ENCODE assay signal across 8 mouse cellular contexts in the genomic region with DNA sequence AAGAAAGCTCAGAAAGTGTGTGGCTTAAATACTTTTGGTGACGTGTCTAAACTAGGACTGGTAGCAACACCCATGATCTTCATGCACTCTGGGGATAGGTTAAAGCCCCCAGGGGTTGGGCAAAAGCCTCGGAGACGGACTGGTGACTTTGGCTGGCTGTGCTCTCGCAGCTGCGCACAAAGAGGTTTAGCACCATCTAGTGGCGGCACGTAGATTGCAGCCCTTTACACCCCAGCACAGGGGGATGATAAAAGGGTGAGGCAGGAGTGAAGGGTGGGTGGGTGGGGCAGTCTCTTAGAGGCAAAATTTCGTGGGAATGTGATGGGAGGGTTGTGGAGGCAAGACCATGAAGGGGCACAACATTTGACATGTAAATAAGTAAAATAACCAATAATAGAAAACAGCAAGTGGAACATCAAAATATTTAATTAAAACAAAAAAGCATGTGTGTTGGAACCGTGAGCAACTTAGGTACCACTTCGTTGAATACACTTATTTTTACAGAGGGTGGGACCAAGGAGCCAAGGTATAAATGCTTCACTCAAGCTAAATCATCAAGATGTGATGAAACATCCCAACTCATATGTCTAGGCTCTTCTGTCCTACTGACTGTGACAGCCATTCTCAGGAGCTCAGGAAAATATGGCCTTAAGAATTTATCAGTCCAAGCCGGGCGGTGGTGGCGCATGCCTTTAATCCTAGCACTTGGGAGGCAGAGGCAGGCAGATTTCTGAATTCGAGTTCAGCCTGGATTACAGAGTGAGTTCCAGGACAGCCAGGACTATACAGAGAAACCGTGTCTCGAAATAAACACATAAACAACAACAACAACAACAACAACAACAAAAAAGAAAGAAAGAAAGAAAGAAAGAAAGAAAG. TPM values are rescaled to one million over a fixed set of nuclear protein-coding genes. Genes with fewer than 3 reads are reported as not detected.
A peak's percentile ranks its signal among the peaks of the same experiment; 100 is the strongest.
DNase-seq lines count a peak whose midpoint lies in the region; ATAC-seq and TF ChIP-seq lines count a peak whose summit lies in the region.
"Not testable (repeated sequence)": the region's sequence is repeated elsewhere in the genome, so short reads cannot be mapped to it uniquely, and the experiment has no call there.

No protein-coding gene starts in this region.

- peak; percentile 50 for DNase-seq in cerebellum, adult 11 months
- not testable (repeated sequence) for DNase-seq in midbrain, postnatal 0 days (ENCODE audit: low spot score)
- peak; percentile 51 to 58 for DNase-seq in spleen, postnatal 36 days (ENCODE audit: low spot score in 2 of 2)

- 35% methylated on average over 16 of the region's 16 CpGs for WGBS in forebrain, embryonic 13.5 days
- WGBS in heart, embryonic 16.5 days: 30% methylated on average over 14 of the region's 16 CpGs
- WGBS in kidney, embryonic 16.5 days: 32% methylated on average over 14 of the region's 16 CpGs
- 33% methylated on average over 16 of the region's 16 CpGs for WGBS in limb, embryonic 15.5 days
- 38% methylated on average over 13 of the region's 16 CpGs for WGBS in midbrain, postnatal 0 days

- H3K9ac ChIP-seq in forebrain, embryonic 13.5 days; heart, embryonic 16.5 days (ENCODE audit: low read length); kidney, embryonic 16.5 days (replicated peaks; ENCODE audit: low read length); limb, embryonic 15.5 days; midbrain, postnatal 0 days (replicated peaks; ENCODE audit: low read length, poor library complexity, severe bottlenecking): not testable (repeated sequence)

- not testable (repeated sequence) for H3K4me1 ChIP-seq in forebrain, embryonic 13.5 days; heart, embryonic 16.5 days (ENCODE audit: control insufficient read depth, insufficient read depth, low read length); kidney, embryonic 16.5 days (ENCODE audit: insufficient read depth, low read length); limb, embryonic 15.5 days; midbrain, postnatal 0 days (ENCODE audit: insufficient read depth, low read length)

- not testable (repeated sequence) for H3K9me3 ChIP-seq in forebrain, embryonic 13.5 days (replicated peaks); heart, embryonic 16.5 days (replicated peaks; ENCODE audit: control insufficient read depth, low read length); kidney, embryonic 16.5 days (ENCODE audit: low read length); limb, embryonic 15.5 days; midbrain, postnatal 0 days (ENCODE audit: low read length)

- not testable (repeated sequence) for H3K36me3 ChIP-seq in forebrain, embryonic 13.5 days (ENCODE audit: poor library complexity, severe bottlenecking); heart, embryonic 16.5 days (ENCODE audit: control insufficient read depth, insufficient read depth); kidney, embryonic 16.5 days (ENCODE audit: insufficient read depth, low read length); limb, embryonic 15.5 days; midbrain, postnatal 0 days (ENCODE audit: insufficient read depth, low read length)

- peak; percentile 66 for ATAC-seq in CD4-positive, CD25-positive, alpha-beta regulatory T cell, adult 4 months
- ATAC-seq in forebrain, embryonic 13.5 days: peak; percentile 81
- not testable (repeated sequence) for ATAC-seq in heart, embryonic 16.5 days (replicated peaks; ENCODE audit: extremely low read depth, insufficient read depth, low FRiP score); limb, embryonic 15.5 days (ENCODE audit: insufficient number of reproducible peaks, low FRiP score, low TSS enrichment, low read depth)
- ATAC-seq in kidney, embryonic 16.5 days (ENCODE audit: low FRiP score, low TSS enrichment): peak; percentile 60; the same call in 1 of the 2 replicates
- peak; percentile 49 for ATAC-seq in midbrain, postnatal 0 days (ENCODE audit: low FRiP score)

- H3K27me3 ChIP-seq in forebrain, embryonic 13.5 days: peaks cover 34% of the 10 kb centered on the region
- H3K27me3 ChIP-seq in heart, embryonic 16.5 days (ENCODE audit: control insufficient read depth, insufficient read depth, low read length): peaks cover 12% of the 10 kb centered on the region
- peaks cover 18% of the 10 kb centered on the region for H3K27me3 ChIP-seq in kidney, embryonic 16.5 days (ENCODE audit: insufficient read depth, low read length)
- peaks cover 24% of the 10 kb centered on the region for H3K27me3 ChIP-seq in limb, embryonic 15.5 days
- peaks cover 10% of the 10 kb centered on the region; the same call in 1 of the 2 replicates for H3K27me3 ChIP-seq in midbrain, postnatal 0 days (ENCODE audit: insufficient read depth, low read length)

- H3K4me3 ChIP-seq in forebrain, embryonic 13.5 days: 0 out of 2 replicates have a peak overlapping the region, but pooled peaks have one; percentile 6
- peak overlapping the region; percentile 12; the same call in 1 of the 2 replicates for H3K4me3 ChIP-seq in heart, embryonic 16.5 days (ENCODE audit: low read length)
- 0 out of 2 replicates have a peak overlapping the region, but pooled peaks have one; percentile 16 for H3K4me3 ChIP-seq in kidney, embryonic 16.5 days (ENCODE audit: low read length)
- H3K4me3 ChIP-seq in limb, embryonic 15.5 days: peak overlapping the region; percentile 7
- not testable (repeated sequence) for H3K4me3 ChIP-seq in midbrain, postnatal 0 days (ENCODE audit: low read depth, low read length)

- not testable (repeated sequence) for H3K27ac ChIP-seq in forebrain, embryonic 13.5 days; heart, embryonic 16.5 days (ENCODE audit: low read length); kidney, embryonic 16.5 days (ENCODE audit: low read length); limb, embryonic 15.5 days; midbrain, postnatal 0 days (ENCODE audit: low read depth, low read length)

- TF ChIP-seq CTCF in midbrain, postnatal 0 days (IDR thresholded peaks at IDR 0.05): peak; percentile 69

- peak overlapping the region; percentile 43 for H3K4me2 ChIP-seq in forebrain, embryonic 13.5 days
- peak overlapping the region; percentile 48 for H3K4me2 ChIP-seq in heart, embryonic 16.5 days (ENCODE audit: low read depth, low read length)
- peak overlapping the region; percentile 42 for H3K4me2 ChIP-seq in kidney, embryonic 16.5 days (replicated peaks; ENCODE audit: low read depth, low read length)
- peak overlapping the region; percentile 31; the same call in 1 of the 2 replicates for H3K4me2 ChIP-seq in limb, embryonic 15.5 days
- H3K4me2 ChIP-seq in midbrain, postnatal 0 days (ENCODE audit: low read depth, low read length, poor library complexity, severe bottlenecking): not testable (repeated sequence)

RNA-seq across cellular contexts. Expression of gene H60b, which starts 5.6 kb away (rescaled TPM):
- polyA plus RNA-seq in CD4-positive, CD25-positive, alpha-beta regulatory T cell, adult 4 months (2017; shearing (Covaris generic)): 10 to 100 TPM in 1 of 2 experiments, 1 to 10 TPM in 1; 5.6 to 12.4 TPM
- polyA plus RNA-seq in forebrain, embryonic 13.5 days (2015; fragmentation: Nextera tagmentation; extraction: Ambion mirVana): 0.61 and 0.81 TPM in 2 replicates
- polyA plus RNA-seq in heart, embryonic 16.5 days (2015; fragmentation: Nextera tagmentation; extraction: Ambion mirVana): 0.27 and 0.56 TPM in 2 replicates
- polyA plus RNA-seq in kidney, embryonic 16.5 days (2015; fragmentation: Nextera tagmentation; extraction: Ambion mirVana): 1.5 and 1.7 TPM in 2 replicates
- 0.55 and 0.67 TPM in 2 replicates for polyA plus RNA-seq in limb, embryonic 15.5 days (2015; fragmentation: Nextera tagmentation; extraction: Ambion mirVana)
- 3.4 TPM in 1 of 2 replicates, not detected in the other for total RNA-seq in midbrain, postnatal 0 days (2014; rRNA removed)
- 0.28 TPM in 1 of 2 replicates, not detected in the other for polyA plus RNA-seq in midbrain, postnatal 0 days (2015; fragmentation: Nextera tagmentation; extraction: Ambion mirVana)

RNA-seq across cellular contexts. Expression of gene Raet1e, which starts 5.6 kb away (rescaled TPM):
- not detected for polyA plus RNA-seq in CD4-positive, CD25-positive, alpha-beta regulatory T cell, adult 4 months (2017; shearing (Covaris generic))
- polyA plus RNA-seq in forebrain, embryonic 13.5 days (2015; fragmentation: Nextera tagmentation; extraction: Ambion mirVana): 2.5 and 2.8 TPM in 2 replicates
- 2.1 and 2.3 TPM in 2 replicates for polyA plus RNA-seq in heart, embryonic 16.5 days (2015; fragmentation: Nextera tagmentation; extraction: Ambion mirVana)
- polyA plus RNA-seq in kidney, embryonic 16.5 days (2015; fragmentation: Nextera tagmentation; extraction: Ambion mirVana): 12.5 and 13.1 TPM in 2 replicates
- polyA plus RNA-seq in limb, embryonic 15.5 days (2015; fragmentation: Nextera tagmentation; extraction: Ambion mirVana): 6.8 and 7.1 TPM in 2 replicates
- 0.11 and 0.19 TPM in 2 replicates for total RNA-seq in midbrain, postnatal 0 days (2014; rRNA removed)
- not detected in 2 replicates for polyA plus RNA-seq in midbrain, postnatal 0 days (2015; fragmentation: Nextera tagmentation; extraction: Ambion mirVana)

RNA-seq across cellular contexts. Expression of gene E030030I06Rik, which starts 14.9 kb away (rescaled TPM):
- polyA plus RNA-seq in CD4-positive, CD25-positive, alpha-beta regulatory T cell, adult 4 months (2017; shearing (Covaris generic)): 10 to 100 TPM; 21.4 to 30.9 TPM
- 8.9 and 10.3 TPM in 2 replicates for polyA plus RNA-seq in forebrain, embryonic 13.5 days (2015; fragmentation: Nextera tagmentation; extraction: Ambion mirVana)
- 9.0 and 10.4 TPM in 2 replicates for polyA plus RNA-seq in heart, embryonic 16.5 days (2015; fragmentation: Nextera tagmentation; extraction: Ambion mirVana)
- polyA plus RNA-seq in kidney, embryonic 16.5 days (2015; fragmentation: Nextera tagmentation; extraction: Ambion mirVana): 30.1 and 31.6 TPM in 2 replicates
- 10.8 and 17.5 TPM in 2 replicates for polyA plus RNA-seq in limb, embryonic 15.5 days (2015; fragmentation: Nextera tagmentation; extraction: Ambion mirVana)
- total RNA-seq in midbrain, postnatal 0 days (2014; rRNA removed): not detected in 2 replicates
- 1.8 and 1.9 TPM in 2 replicates for polyA plus RNA-seq in midbrain, postnatal 0 days (2015; fragmentation: Nextera tagmentation; extraction: Ambion mirVana)
